Mouse (Mus musculus): ENCODE data around the gene Tpsg1. TPM values are rescaled to one million over a fixed set of nuclear protein-coding genes. Genes with fewer than 3 reads are reported as not detected.
A peak's percentile ranks its signal among the peaks of the same experiment; 100 is the strongest.

The Tpsg1 gene
- polyA plus RNA-seq, 1 experiment from 2014 or later: not detected

GRCm38 (mm10) chr17:25394526-25394925, 25.5 kb downstream of the Tpsg1 start:
- Histone ChIP-seq H3K27ac (replicated peaks) (no peak overlapping the region), H3K9me3 (replicated peaks) (no peaks in the 10 kb centered on the region), H3K4me3 (no peak overlapping the region), H3K36me3 (peaks cover 24% of the 10 kb centered on the region), H3K4me1 (peaks cover 11% of the 10 kb centered on the region), H3K27me3 (ENCODE audit: low read depth, poor library complexity, severe bottlenecking) (peaks cover 20% of the 10 kb centered on the region)
- WGBS: 87% methylated on average over 4 of the region's 4 CpGs
- DNase-seq (ENCODE audit: low spot score): no peak

- DNase-seq (ENCODE audit: low spot score): peak; percentile 84
- Histone ChIP-seq H3K4me1 (peaks cover 32% of the 10 kb centered on the region), H3K4me3 (no peak overlapping the region), H3K27ac (replicated peaks) (no peak overlapping the region), H3K36me3 (peaks cover 9% of the 10 kb centered on the region; the same call in 1 of the 2 replicates), H3K27me3 (ENCODE audit: low read depth, poor library complexity, severe bottlenecking) (peaks cover 53% of the 10 kb centered on the region), H3K9me3 (replicated peaks) (no peaks in the 10 kb centered on the region)
- 38% methylated on average over 14 of the region's 14 CpGs for WGBS
These were observed 28.9 kb downstream of the Tpsg1 start for GRCm38 (mm10) chr17:25397804-25398519.

- 64% methylated on average over 13 of the region's 13 CpGs for WGBS
- no peak for DNase-seq (ENCODE audit: low spot score)
- Histone ChIP-seq H3K9me3 (replicated peaks) (no peaks in the 10 kb centered on the region), H3K4me1 (peaks cover 35% of the 10 kb centered on the region), H3K36me3 (peaks cover 5% of the 10 kb centered on the region; the same call in 1 of the 2 replicates), H3K4me3 (no peak overlapping the region), H3K27ac (replicated peaks) (no peak overlapping the region), H3K27me3 (ENCODE audit: low read depth, poor library complexity, severe bottlenecking) (peaks cover 59% of the 10 kb centered on the region)
These were observed 29.4 kb downstream of the Tpsg1 start for GRCm38 (mm10) chr17:25398520-25398838.

GRCm38 (mm10) chr17:25400443-25400842, 31.4 kb downstream of the Tpsg1 start:
- Histone ChIP-seq H3K27me3 (ENCODE audit: low read depth, poor library complexity, severe bottlenecking) (peaks cover 77% of the 10 kb centered on the region), H3K4me1 (peaks cover 54% of the 10 kb centered on the region), H3K4me3 (no peak overlapping the region), H3K9me3 (replicated peaks) (no peaks in the 10 kb centered on the region), H3K27ac (replicated peaks) (no peak overlapping the region), H3K36me3 (no peaks in the 10 kb centered on the region)
- DNase-seq (ENCODE audit: low spot score): peak; percentile 65
- WGBS: 10% methylated on average over 7 of the region's 7 CpGs

- Histone ChIP-seq H3K9me3 (replicated peaks) (no peaks in the 10 kb centered on the region), H3K27me3 (ENCODE audit: low read depth, poor library complexity, severe bottlenecking) (peaks cover 77% of the 10 kb centered on the region), H3K4me3 (no peak overlapping the region), H3K36me3 (no peaks in the 10 kb centered on the region), H3K4me1 (peaks cover 65% of the 10 kb centered on the region), H3K27ac (replicated peaks) (no peak overlapping the region)
- DNase-seq (ENCODE audit: low spot score): peak; percentile 32
- 4% methylated on average over 4 of the region's 4 CpGs for whole genome bisulfite sequencing
These were observed 32.4 kb downstream of the Tpsg1 start for GRCm38 (mm10) chr17:25401491-25401890.

GRCm38 (mm10) chr17:25402224-25402623, 33.2 kb downstream of the Tpsg1 start:
- Histone ChIP-seq H3K4me1 (peaks cover 72% of the 10 kb centered on the region), H3K27me3 (ENCODE audit: low read depth, poor library complexity, severe bottlenecking) (peaks cover 78% of the 10 kb centered on the region)

GRCm38 (mm10) chr17:25404190-25404589, 35.1 kb downstream of the Tpsg1 start:
- Histone ChIP-seq H3K9me3 (replicated peaks) (no peaks in the 10 kb centered on the region), H3K4me1 (peaks cover 76% of the 10 kb centered on the region), H3K27ac (replicated peaks) (peak overlapping the region; percentile 84), H3K27me3 (ENCODE audit: low read depth, poor library complexity, severe bottlenecking) (peaks cover 65% of the 10 kb centered on the region), H3K36me3 (no peaks in the 10 kb centered on the region), H3K4me3 (no peak overlapping the region)
- 24% methylated on average over 3 of the region's 3 CpGs for WGBS
- DNase-seq (ENCODE audit: low spot score): no peak

More at GRCm38 (mm10) chr17:25402224-25402623, 33.2 kb downstream of the Tpsg1 start:
- 80% methylated on average over 13 of the region's 13 CpGs for WGBS
- Histone ChIP-seq H3K9me3 (replicated peaks) (no peaks in the 10 kb centered on the region), H3K27ac (replicated peaks) (0 out of 2 replicates have a peak overlapping the region, but pooled peaks have one; percentile 2), H3K36me3 (no peaks in the 10 kb centered on the region), H3K4me3 (no peak overlapping the region)
- no peak for DNase-seq (ENCODE audit: low spot score)

- Histone ChIP-seq H3K36me3 (no peaks in the 10 kb centered on the region), H3K4me3 (0 out of 2 replicates have a peak overlapping the region, but pooled peaks have one; percentile 11), H3K27me3 (ENCODE audit: low read depth, poor library complexity, severe bottlenecking) (peaks cover 54% of the 10 kb centered on the region), H3K9me3 (replicated peaks) (no peaks in the 10 kb centered on the region), H3K27ac (replicated peaks) (peak overlapping the region; percentile 84), H3K4me1 (peaks cover 87% of the 10 kb centered on the region)
- 11% methylated on average over 10 of the region's 10 CpGs for WGBS
- DNase-seq (ENCODE audit: low spot score): peak; percentile 39
These were observed 36.3 kb downstream of the Tpsg1 start for GRCm38 (mm10) chr17:25405224-25405895.

- Histone ChIP-seq H3K27ac (replicated peaks) (peak overlapping the region; percentile 84), H3K36me3 (no peaks in the 10 kb centered on the region), H3K9me3 (replicated peaks) (no peaks in the 10 kb centered on the region), H3K4me3 (peak overlapping the region; percentile 17; the same call in 1 of the 2 replicates), H3K27me3 (ENCODE audit: low read depth, poor library complexity, severe bottlenecking) (peaks cover 47% of the 10 kb centered on the region), H3K4me1 (peaks cover 91% of the 10 kb centered on the region)
- no peak for DNase-seq (ENCODE audit: low spot score)
- 14% methylated on average over 6 of the region's 6 CpGs for WGBS
These were observed 37.0 kb downstream of the Tpsg1 start for GRCm38 (mm10) chr17:25406011-25406441.

GRCm38 (mm10) chr17:25407352-25407751, 38.3 kb downstream of the Tpsg1 start:
- peaks cover 82% of the 10 kb centered on the region for H3K4me1 ChIP-seq
- peaks cover 35% of the 10 kb centered on the region for H3K27me3 ChIP-seq (ENCODE audit: low read depth, poor library complexity, severe bottlenecking)
- H3K9me3 ChIP-seq (replicated peaks): no peaks in the 10 kb centered on the region
- peak overlapping the region; percentile 84 for H3K27ac ChIP-seq (replicated peaks)
- WGBS: 65% methylated on average over 4 of the region's 4 CpGs
- H3K36me3 ChIP-seq: no peaks in the 10 kb centered on the region
- DNase-seq (ENCODE audit: low spot score): no peak
- no peak overlapping the region for H3K4me3 ChIP-seq

- Histone ChIP-seq H3K27me3 (ENCODE audit: low read depth, poor library complexity, severe bottlenecking) (peaks cover 24% of the 10 kb centered on the region), H3K4me1 (peaks cover 75% of the 10 kb centered on the region)
- WGBS: 79% methylated on average over 7 of the region's 7 CpGs
These were observed 39.4 kb downstream of the Tpsg1 start for GRCm38 (mm10) chr17:25408302-25408999.

GRCm38 (mm10) chr17:25409621-25410020, 40.5 kb downstream of the Tpsg1 start:
- Histone ChIP-seq H3K27ac (replicated peaks) (peak overlapping the region; percentile 52; the same call in 1 of the 2 replicates), H3K27me3 (ENCODE audit: low read depth, poor library complexity, severe bottlenecking) (peaks cover 12% of the 10 kb centered on the region; the same call in 1 of the 2 replicates), H3K4me1 (peaks cover 74% of the 10 kb centered on the region), H3K36me3 (no peaks in the 10 kb centered on the region), H3K4me3 (no peak overlapping the region), H3K9me3 (replicated peaks) (no peaks in the 10 kb centered on the region)
- 76% methylated on average over 7 of the region's 7 CpGs for WGBS
- DNase-seq (ENCODE audit: low spot score): no peak

More at GRCm38 (mm10) chr17:25408302-25408999, 39.4 kb downstream of the Tpsg1 start:
- no peak for DNase-seq (ENCODE audit: low spot score)
- Histone ChIP-seq H3K27ac (replicated peaks) (no peak overlapping the region), H3K4me3 (no peak overlapping the region), H3K9me3 (replicated peaks) (no peaks in the 10 kb centered on the region), H3K36me3 (no peaks in the 10 kb centered on the region)

Measured in midbrain, embryonic 10.5 days (tissue).